In the genomic region with DNA sequence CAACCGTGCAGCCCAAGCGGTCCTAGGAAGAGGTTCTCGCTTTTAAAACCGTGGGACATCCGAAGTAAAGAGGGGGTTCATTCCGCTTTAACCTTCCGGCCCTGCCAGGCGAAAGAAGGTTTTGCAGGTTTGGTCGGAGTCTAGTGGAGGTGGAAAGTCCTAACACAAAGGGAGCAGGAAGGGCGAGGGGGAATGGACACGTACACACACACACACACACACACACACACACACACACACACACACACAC, we compare ENCODE assay signal across 12 mouse cellular contexts. TPM values are rescaled to one million over a fixed set of nuclear protein-coding genes. Genes with fewer than 3 reads are reported as not detected.
DNase-seq lines count a peak whose midpoint lies in the region; ATAC-seq and TF ChIP-seq lines count a peak whose summit lies in the region.
"Had no signal": no experiment of that assay in that cellular context is flagged by ENCODE, and none has a peak within 500 bp of the region (broad histone marks: within the 10 kb centered on the region; RNA-seq: fewer than 3 reads in every experiment).

No protein-coding gene starts in this region.

- TF ChIP-seq CTCF in ES-Bruce4 (IDR thresholded peaks at IDR 0.05; ENCODE audit: low read depth, low read length) = no peak
- TF ChIP-seq CTCF in cortical plate, adult 2 months (IDR thresholded peaks at IDR 0.05; ENCODE audit: extremely low read depth, insufficient read depth, low read length) = no peak
- TF ChIP-seq CTCF in hindbrain, postnatal 0 days (IDR thresholded peaks at IDR 0.05; ENCODE audit: low read depth) = no peak

- H3K27ac ChIP-seq in hindbrain, embryonic 10.5 days = no peak overlapping the region
- no peak overlapping the region for H3K27ac ChIP-seq in hindbrain, embryonic 12.5 days
- no peak overlapping the region for H3K27ac ChIP-seq in ES-Bruce4 (ENCODE audit: insufficient read depth, low read length)
- H3K27ac ChIP-seq in cortical plate, adult 2 months (ENCODE audit: insufficient read depth, low read length) = peak overlapping the region; percentile 97
- H3K27ac ChIP-seq in hindbrain, postnatal 0 days = peak overlapping the region; percentile 90

- H3K9ac ChIP-seq in hindbrain, embryonic 12.5 days = no peak overlapping the region
- 0 out of 2 replicates have a peak overlapping the region, but pooled peaks have one; percentile 4 for H3K9ac ChIP-seq in ES-Bruce4 (ENCODE audit: low read depth, poor library complexity, severe bottlenecking)
- H3K9ac ChIP-seq in hindbrain, postnatal 0 days (replicated peaks; ENCODE audit: low read length) = peak overlapping the region; percentile 50; the same call in 1 of the 2 replicates

- H3K27me3 ChIP-seq in hindbrain, embryonic 10.5 days (ENCODE audit: insufficient read depth, poor library complexity, severe bottlenecking) = peaks cover 100% of the 10 kb centered on the region
- peaks cover 100% of the 10 kb centered on the region for H3K27me3 ChIP-seq in hindbrain, embryonic 12.5 days
- peaks cover 41% of the 10 kb centered on the region for H3K27me3 ChIP-seq in ES-Bruce4 (ENCODE audit: control insufficient read depth, insufficient read depth, low read length, poor library complexity, severe bottlenecking)
- peaks cover 7% of the 10 kb centered on the region for H3K27me3 ChIP-seq in hindbrain, postnatal 0 days (ENCODE audit: insufficient read depth, low read length)

- TF ChIP-seq POLR2A in ES-Bruce4 (IDR thresholded peaks at IDR 0.05; ENCODE audit: insufficient read depth, low read length) = no peak
- no peak for TF ChIP-seq POLR2A in cortical plate, adult 2 months (IDR thresholded peaks at IDR 0.05; ENCODE audit: extremely low read depth, insufficient read depth, low read length)

- no peak overlapping the region for H3K4me3 ChIP-seq in hindbrain, embryonic 10.5 days
- H3K4me3 ChIP-seq in hindbrain, embryonic 12.5 days = no peak overlapping the region
- peak overlapping the region; percentile 53 for H3K4me3 ChIP-seq in ES-Bruce4 (ENCODE audit: low read depth, low read length)
- H3K4me3 ChIP-seq in cortical plate, adult 2 months (ENCODE audit: insufficient read depth, low read length) = peak overlapping the region; percentile 38; the same call in 1 of the 2 replicates
- no peak overlapping the region for H3K4me3 ChIP-seq in hindbrain, postnatal 0 days (ENCODE audit: low read length)
- H3K4me3 ChIP-seq: myocyte had no signal

- peak; percentile 41 for DNase-seq in hindbrain, embryonic 10.5 days (ENCODE audit: low spot score)
- no peak for DNase-seq in hindbrain, postnatal 0 days (ENCODE audit: low spot score)
- DNase-seq in testis, postnatal 10 days (ENCODE audit: low spot score) = no peak
- no peak for DNase-seq in thymus, postnatal 25 days
- DNase-seq: gastrocnemius, postnatal 14 days; lung, postnatal 14 days; right cerebral cortex, adult 18-20 months had no signal

- WGBS in hindbrain, embryonic 10.5 days = under 1% methylated on average over 11 of the region's 11 CpGs
- 3% methylated on average over 11 of the region's 11 CpGs for WGBS in hindbrain, embryonic 12.5 days
- 24% methylated on average over 11 of the region's 11 CpGs for WGBS in hindbrain, postnatal 0 days

- no peaks in the 10 kb centered on the region for H3K36me3 ChIP-seq in hindbrain, embryonic 10.5 days
- no peaks in the 10 kb centered on the region for H3K36me3 ChIP-seq in hindbrain, embryonic 12.5 days
- no peaks in the 10 kb centered on the region for H3K36me3 ChIP-seq in ES-Bruce4 (ENCODE audit: control insufficient read depth, insufficient read depth, low read length, poor library complexity, severe bottlenecking)
- no peaks in the 10 kb centered on the region for H3K36me3 ChIP-seq in hindbrain, postnatal 0 days (ENCODE audit: insufficient read depth, low read length)

- H3K9me3 ChIP-seq in hindbrain, embryonic 10.5 days = no peaks in the 10 kb centered on the region
- no peaks in the 10 kb centered on the region for H3K9me3 ChIP-seq in hindbrain, embryonic 12.5 days (replicated peaks)
- H3K9me3 ChIP-seq in ES-Bruce4 (replicated peaks; ENCODE audit: control insufficient read depth, insufficient read depth, low read length, poor library complexity, severe bottlenecking) = no peaks in the 10 kb centered on the region
- no peaks in the 10 kb centered on the region for H3K9me3 ChIP-seq in hindbrain, postnatal 0 days (ENCODE audit: low read length)

- no peak overlapping the region for H3K4me2 ChIP-seq in hindbrain, embryonic 12.5 days (replicated peaks)
- peak overlapping the region; percentile 53 for H3K4me2 ChIP-seq in hindbrain, postnatal 0 days (ENCODE audit: low read depth, low read length)

- no peak for TF ChIP-seq EP300 in ES-Bruce4 (IDR thresholded peaks at IDR 0.05; ENCODE audit: insufficient read depth, low read depth, low read length)

- peaks cover 4% of the 10 kb centered on the region for H3K4me1 ChIP-seq in hindbrain, embryonic 10.5 days (replicated peaks)
- peaks cover 35% of the 10 kb centered on the region for H3K4me1 ChIP-seq in hindbrain, embryonic 12.5 days
- H3K4me1 ChIP-seq in ES-Bruce4 (ENCODE audit: control insufficient read depth, insufficient read depth, low read length) = no peaks in the 10 kb centered on the region
- H3K4me1 ChIP-seq in cortical plate, adult 2 months (ENCODE audit: control insufficient read depth, insufficient read depth, low read length) = peaks cover 28% of the 10 kb centered on the region
- peaks cover 54% of the 10 kb centered on the region for H3K4me1 ChIP-seq in hindbrain, postnatal 0 days (ENCODE audit: insufficient read depth, low read length)

- ATAC-seq in hindbrain, embryonic 12.5 days (ENCODE audit: low FRiP score) = no peak
- ATAC-seq in hindbrain, postnatal 0 days = no peak
- ATAC-seq: inflammation-experienced regulatory T-cells, adult 6 months had no signal

RNA-seq across cellular contexts. Expression of gene Nfix, which starts 14.7 kb away (rescaled TPM):
- polyA plus RNA-seq in hindbrain, embryonic 10.5 days (2016; fragmentation: Nextera tagmentation; extraction: Ambion mirVana) = 0.07 and 0.29 TPM in 2 replicates
- polyA plus RNA-seq in hindbrain, embryonic 12.5 days (2016; fragmentation: Nextera tagmentation; extraction: Ambion mirVana) = 11.6 and 14.2 TPM in 2 replicates
- polyA plus RNA-seq in ES-Bruce4 (2011; ENCODE audit: insufficient read depth, insufficient read length, low read depth, missing spikeins) = 1.2 and 1.8 TPM in 2 replicates
- polyA plus RNA-seq in cortical plate, adult 2 months (2012; rRNA removed) = 82.8 and 89.1 TPM in 2 replicates
- total RNA-seq in hindbrain, postnatal 0 days (2014; rRNA removed) = 90.4 and 92.5 TPM in 2 replicates
- polyA plus RNA-seq in hindbrain, postnatal 0 days (2015; fragmentation: Nextera tagmentation; extraction: Ambion mirVana) = 123 and 126 TPM in 2 replicates

RNA-seq across cellular contexts. Expression of gene Dand5, which starts 37.2 kb away (rescaled TPM):
- 3.8 and 5.5 TPM in 2 replicates for polyA plus RNA-seq in hindbrain, embryonic 10.5 days (2016; fragmentation: Nextera tagmentation; extraction: Ambion mirVana)
- polyA plus RNA-seq in hindbrain, embryonic 12.5 days (2016; fragmentation: Nextera tagmentation; extraction: Ambion mirVana) = 6.6 and 7.1 TPM in 2 replicates
- 2.5 and 3.1 TPM in 2 replicates for polyA plus RNA-seq in ES-Bruce4 (2011; ENCODE audit: insufficient read depth, insufficient read length, low read depth, missing spikeins)
- 14.9 and 16.0 TPM in 2 replicates for polyA plus RNA-seq in cortical plate, adult 2 months (2012; rRNA removed)
- 6.6 and 7.2 TPM in 2 replicates for total RNA-seq in hindbrain, postnatal 0 days (2014; rRNA removed)
- 12.3 and 12.5 TPM in 2 replicates for polyA plus RNA-seq in hindbrain, postnatal 0 days (2015; fragmentation: Nextera tagmentation; extraction: Ambion mirVana)

RNA-seq across cellular contexts. Expression of gene Gadd45gip1, which starts 45.9 kb away (rescaled TPM):
- 43.7 and 45.8 TPM in 2 replicates for polyA plus RNA-seq in hindbrain, embryonic 10.5 days (2016; fragmentation: Nextera tagmentation; extraction: Ambion mirVana)
- 35.7 and 38.6 TPM in 2 replicates for polyA plus RNA-seq in hindbrain, embryonic 12.5 days (2016; fragmentation: Nextera tagmentation; extraction: Ambion mirVana)
- 19.5 and 20.5 TPM in 2 replicates for polyA plus RNA-seq in ES-Bruce4 (2011; ENCODE audit: insufficient read depth, insufficient read length, low read depth, missing spikeins)
- polyA plus RNA-seq in cortical plate, adult 2 months (2012; rRNA removed) = 26.0 and 31.2 TPM in 2 replicates
- total RNA-seq in hindbrain, postnatal 0 days (2014; rRNA removed) = 33.0 and 34.1 TPM in 2 replicates
- polyA plus RNA-seq in hindbrain, postnatal 0 days (2015; fragmentation: Nextera tagmentation; extraction: Ambion mirVana) = 43.4 and 45.3 TPM in 2 replicates

RNA-seq across cellular contexts. Expression of gene Rad23a, which starts 55.0 kb away (rescaled TPM):
- 115 TPM in 2 replicates for polyA plus RNA-seq in hindbrain, embryonic 10.5 days (2016; fragmentation: Nextera tagmentation; extraction: Ambion mirVana)
- 88.8 and 101 TPM in 2 replicates for polyA plus RNA-seq in hindbrain, embryonic 12.5 days (2016; fragmentation: Nextera tagmentation; extraction: Ambion mirVana)
- polyA plus RNA-seq in ES-Bruce4 (2011; ENCODE audit: insufficient read depth, insufficient read length, low read depth, missing spikeins) = 68.0 and 76.1 TPM in 2 replicates
- polyA plus RNA-seq in cortical plate, adult 2 months (2012; rRNA removed) = 84.7 and 85.9 TPM in 2 replicates
- total RNA-seq in hindbrain, postnatal 0 days (2014; rRNA removed) = 62.5 and 68.1 TPM in 2 replicates
- polyA plus RNA-seq in hindbrain, postnatal 0 days (2015; fragmentation: Nextera tagmentation; extraction: Ambion mirVana) = 90.6 and 98.0 TPM in 2 replicates

Comparison
In these comparisons a context has a peak if more than half of its experiments do, and no peak if none do; other contexts are left out.
1. H3K27ac ChIP-seq: peak in cortical plate, adult 2 months (single experiment) and hindbrain, postnatal 0 days (single experiment); none in hindbrain, embryonic 10.5 days (single experiment), hindbrain, embryonic 12.5 days (single experiment) and ES-Bruce4 (single experiment).
2. H3K4me3 ChIP-seq: peak in ES-Bruce4 (single experiment) and cortical plate, adult 2 months (single experiment); none in hindbrain, embryonic 10.5 days (single experiment), hindbrain, embryonic 12.5 days (single experiment) and hindbrain, postnatal 0 days (single experiment).